Mouse (Mus musculus) cerebellum, adult (tissue): Measurements from ENCODE around the gene Srsf1.
A peak's percentile ranks its signal among the peaks of the same experiment; 100 is the strongest.

ENCODE experiments used
- ATAC-seq: cut with Nextera tagmentation; 2 replicates; pipeline ENCODE4 v1.9.2; 2017; ENCODE audit warnings: mild to moderate bottlenecking, moderate library complexity, mixed read lengths; ENCODE audit not compliant: insufficient number of reproducible peaks, low FRiP score, low TSS enrichment

Srsf1 gene

GRCm38 (mm10) chr11:88046944-88047794, at the start of gene Srsf1:
Srsf1 (plus strand) TSS chr11:88047373.
- ATAC-seq, result peak; percentile 90

GRCm38 (mm10) chr11:87999751-88000150, 47.4 kb upstream of the Srsf1 start:
- ATAC-seq, result no peak

- no peak for ATAC-seq
These were observed 44.4 kb upstream of the Srsf1 start for GRCm38 (mm10) chr11:88002738-88003137.

GRCm38 (mm10) chr11:88004123-88004522, 43.0 kb upstream of the Srsf1 start:
- ATAC-seq, result no peak

GRCm38 (mm10) chr11:88008641-88009040, 38.5 kb upstream of the Srsf1 start:
- ATAC-seq, result no peak

- peak; percentile 56; the same call in 1 of the 2 replicates for ATAC-seq
These were observed 37.5 kb upstream of the Srsf1 start for GRCm38 (mm10) chr11:88009542-88010190.

- ATAC-seq, result no peak
These were observed 35.8 kb upstream of the Srsf1 start for GRCm38 (mm10) chr11:88011208-88011913.

GRCm38 (mm10) chr11:88011914-88012419, 35.2 kb upstream of the Srsf1 start:
- no peak for ATAC-seq

GRCm38 (mm10) chr11:88012621-88013244, 34.4 kb upstream of the Srsf1 start:
- ATAC-seq, result no peak

GRCm38 (mm10) chr11:88013632-88014031, 33.5 kb upstream of the Srsf1 start:
- no peak for ATAC-seq

- no peak for ATAC-seq
These were observed 32.0 kb upstream of the Srsf1 start for GRCm38 (mm10) chr11:88015161-88015560.

GRCm38 (mm10) chr11:88015795-88016194, 31.4 kb upstream of the Srsf1 start:
- no peak for ATAC-seq

GRCm38 (mm10) chr11:88023933-88024332, 23.2 kb upstream of the Srsf1 start:
- no peak for ATAC-seq

- ATAC-seq, result no peak
These were observed 19.7 kb upstream of the Srsf1 start for GRCm38 (mm10) chr11:88027391-88028035.

GRCm38 (mm10) chr11:88028193-88028684, 18.9 kb upstream of the Srsf1 start:
- no peak for ATAC-seq

- ATAC-seq, result no peak
These were observed 17.0 kb upstream of the Srsf1 start for GRCm38 (mm10) chr11:88030219-88030618.

GRCm38 (mm10) chr11:88030836-88031235, 16.3 kb upstream of the Srsf1 start:
- ATAC-seq, result no peak

GRCm38 (mm10) chr11:88031753-88032152, 15.4 kb upstream of the Srsf1 start:
- ATAC-seq, result no peak

- no peak for ATAC-seq
These were observed 11.2 kb upstream of the Srsf1 start for GRCm38 (mm10) chr11:88035970-88036369.

- ATAC-seq, result no peak
These were observed 10.4 kb upstream of the Srsf1 start for GRCm38 (mm10) chr11:88036761-88037251.
